Mouse (Mus musculus) thymus, adult 2 months (tissue): Measurements from ENCODE around the gene Adm.
"Not testable (repeated sequence)": the region's sequence is repeated elsewhere in the genome, so short reads cannot be mapped to it uniquely, and the experiment has no call there.

Experiments used
- CTCF ChIP-seq: fragments of 200-500 bp; IDR thresholded peaks from 2 replicates; pipeline ENCODE4 v1.5.1; 2012; ENCODE audit warnings: mild to moderate bottlenecking, control low read depth, low read length, moderate library complexity, borderline replicate concordance; ENCODE audit not compliant: control insufficient read depth, poor library complexity, insufficient read depth; ENCODE audit errors: extremely low read depth
- POLR2A ChIP-seq: fragments of 200-500 bp; IDR thresholded peaks from 2 replicates; pipeline ENCODE4 v1.6.1; 2012; ENCODE audit warnings: mild to moderate bottlenecking, low read length, control low read depth, moderate library complexity; ENCODE audit not compliant: control insufficient read depth, poor library complexity, insufficient read depth; ENCODE audit errors: extremely low read depth

DNA sequence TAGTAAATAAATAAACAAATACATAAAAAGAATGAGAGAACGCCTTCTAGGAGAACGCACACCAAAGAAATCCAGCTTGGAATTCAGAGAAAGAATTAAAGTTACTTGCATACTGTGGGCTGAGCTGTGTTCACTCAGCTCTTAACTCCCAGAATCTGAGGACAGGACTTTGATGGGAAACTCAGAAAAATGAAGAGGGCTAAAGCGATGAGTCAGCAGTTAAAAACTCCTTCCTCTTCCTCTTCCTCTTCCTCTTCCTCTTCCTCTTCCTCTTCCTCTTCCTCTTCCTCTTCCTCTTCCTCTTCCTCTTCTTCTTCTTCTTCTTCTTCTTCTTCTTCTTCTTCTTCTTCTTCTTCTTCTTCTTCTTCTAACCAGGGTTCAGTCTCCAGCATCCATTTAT, 12.5 kb downstream of the Adm start:
- TF ChIP-seq CTCF, POLR2A: not testable (repeated sequence)
